ENCODE assay signal across 7 mouse cellular contexts in genomic region chr11:100414914-100415822, GRCm38 (mm10). TPM values are rescaled to one million over a fixed set of nuclear protein-coding genes. Genes with fewer than 3 reads are reported as not detected.
DNase-seq lines count a peak whose midpoint lies in the region; ATAC-seq lines count a peak whose summit lies in the region.

TSS of gene Fkbp10 (plus strand) at chr11:100415697.

- peak; percentile 49 for ATAC-seq in embryonic facial prominence, embryonic 14.5 days (ENCODE audit: low read depth)
- peak; percentile 35; the same call in 1 of the 2 replicates for ATAC-seq in heart, embryonic 13.5 days (ENCODE audit: extremely low read depth, insufficient number of reproducible peaks, low FRiP score, low TSS enrichment)
- ATAC-seq in midbrain, embryonic 14.5 days (ENCODE audit: low FRiP score, low TSS enrichment): peak; percentile 33

- H3K9ac ChIP-seq in embryonic facial prominence, embryonic 14.5 days (ENCODE audit: low read depth, low read length): peak within 1 kb of the TSS; percentile 89
- peak within 1 kb of the TSS; percentile 94 for H3K9ac ChIP-seq in heart, embryonic 13.5 days
- peak within 1 kb of the TSS; percentile 68 for H3K9ac ChIP-seq in midbrain, embryonic 14.5 days (replicated peaks; ENCODE audit: low read length)

- H3K4me1 ChIP-seq in embryonic facial prominence, embryonic 14.5 days (ENCODE audit: control insufficient read depth, insufficient read depth, low read length): peaks cover 32% of the 10 kb centered on the region
- H3K4me1 ChIP-seq in heart, embryonic 13.5 days: peaks cover 44% of the 10 kb centered on the region
- peaks cover 10% of the 10 kb centered on the region for H3K4me1 ChIP-seq in midbrain, embryonic 14.5 days (ENCODE audit: control insufficient read depth, insufficient read depth, low read length)

- DNase-seq in 3T3-L1 (ENCODE audit: low read depth, low spot score): peak; percentile 87
- DNase-seq in ES-CJ7 (ENCODE audit: low read depth, low spot score): peak; percentile 62
- peak; percentile 91 for DNase-seq in embryonic facial prominence, embryonic 14.5 days (ENCODE audit: low spot score)
- DNase-seq in kidney, postnatal 4 days: peak; percentile 79 to 87
- DNase-seq in midbrain, embryonic 14.5 days: peak; percentile 51
- DNase-seq in urinary bladder, postnatal 4 days (ENCODE audit: low spot score in 2 of 2): peak; percentile 79 to 81

- H3K36me3 ChIP-seq in embryonic facial prominence, embryonic 14.5 days (ENCODE audit: control insufficient read depth, insufficient read depth, low read length): peaks cover 28% of the 10 kb centered on the region; the same call in 1 of the 2 replicates
- H3K36me3 ChIP-seq in heart, embryonic 13.5 days: peaks cover 30% of the 10 kb centered on the region
- no peaks in the 10 kb centered on the region for H3K36me3 ChIP-seq in midbrain, embryonic 14.5 days (ENCODE audit: control insufficient read depth, insufficient read depth, low read length)

- WGBS in embryonic facial prominence, embryonic 14.5 days: 0% methylated on average over 24 of the region's 31 CpGs
- under 1% methylated on average over 29 of the region's 31 CpGs for WGBS in heart, embryonic 13.5 days
- WGBS in midbrain, embryonic 14.5 days: under 1% methylated on average over 31 of the region's 31 CpGs

- peak within 1 kb of the TSS; percentile 64 for H3K4me2 ChIP-seq in embryonic facial prominence, embryonic 14.5 days (ENCODE audit: low read depth, low read length)
- H3K4me2 ChIP-seq in heart, embryonic 13.5 days: peak within 1 kb of the TSS; percentile 88
- peak within 1 kb of the TSS; percentile 62 for H3K4me2 ChIP-seq in midbrain, embryonic 14.5 days (ENCODE audit: low read length)

- H3K27me3 ChIP-seq in embryonic facial prominence, embryonic 14.5 days (replicated peaks; ENCODE audit: control insufficient read depth, insufficient read depth, low read length): no peaks in the 10 kb centered on the region
- no peaks in the 10 kb centered on the region for H3K27me3 ChIP-seq in heart, embryonic 13.5 days (replicated peaks)
- H3K27me3 ChIP-seq in midbrain, embryonic 14.5 days (ENCODE audit: control insufficient read depth, insufficient read depth, low read length): peaks cover 19% of the 10 kb centered on the region

- H3K9me3 ChIP-seq in embryonic facial prominence, embryonic 14.5 days (ENCODE audit: control insufficient read depth, low read length): no peaks in the 10 kb centered on the region
- no peaks in the 10 kb centered on the region for H3K9me3 ChIP-seq in heart, embryonic 13.5 days
- H3K9me3 ChIP-seq in midbrain, embryonic 14.5 days (ENCODE audit: control insufficient read depth, low read length): no peaks in the 10 kb centered on the region

- H3K4me3 ChIP-seq in embryonic facial prominence, embryonic 14.5 days (ENCODE audit: low read depth, low read length): peak within 1 kb of the TSS; percentile 76
- peak within 1 kb of the TSS; percentile 83 for H3K4me3 ChIP-seq in heart, embryonic 13.5 days
- H3K4me3 ChIP-seq in midbrain, embryonic 14.5 days (replicated peaks; ENCODE audit: low read depth, low read length): peak within 1 kb of the TSS; percentile 60

- H3K27ac ChIP-seq in embryonic facial prominence, embryonic 14.5 days (replicated peaks; ENCODE audit: low read depth, low read length): peak within 1 kb of the TSS; percentile 93
- H3K27ac ChIP-seq in heart, embryonic 13.5 days (replicated peaks): peak within 1 kb of the TSS; percentile 95
- H3K27ac ChIP-seq in midbrain, embryonic 14.5 days (replicated peaks; ENCODE audit: low read depth, low read length): peak within 1 kb of the TSS; percentile 67

RNA-seq across cellular contexts. Expression of gene Fkbp10, which starts in this region (rescaled TPM):
- 208 TPM in 2 replicates for polyA plus RNA-seq in embryonic facial prominence, embryonic 14.5 days (2014; fragmentation: Nextera tagmentation; extraction: Ambion mirVana)
- polyA plus RNA-seq in heart, embryonic 13.5 days (2015; fragmentation: Nextera tagmentation; extraction: Ambion mirVana): 112 and 119 TPM in 2 replicates
- 9.0 and 20.1 TPM in 2 replicates for polyA plus RNA-seq in midbrain, embryonic 14.5 days (2014; fragmentation: Nextera tagmentation; extraction: Ambion mirVana)

Comparison
In these comparisons a context has a peak if more than half of its experiments do, and no peak if none do; other contexts are left out.
1. Peak in every context shown above with its lines: DNase-seq, ATAC-seq, H3K4me3 ChIP-seq and H3K27ac ChIP-seq.